Mouse (Mus musculus) urinary bladder, postnatal 36 days (tissue): ENCODE results near the gene Rnf227.

Experiments
- DNase-seq, 2 experiments: peaks; one replicate each; pipeline ENCODE4 v3.0.0; 2022; ENCODE audit warnings: low spot score in 2 of 2, mixed read lengths in 1 of 2

The Rnf227 gene

DNA sequence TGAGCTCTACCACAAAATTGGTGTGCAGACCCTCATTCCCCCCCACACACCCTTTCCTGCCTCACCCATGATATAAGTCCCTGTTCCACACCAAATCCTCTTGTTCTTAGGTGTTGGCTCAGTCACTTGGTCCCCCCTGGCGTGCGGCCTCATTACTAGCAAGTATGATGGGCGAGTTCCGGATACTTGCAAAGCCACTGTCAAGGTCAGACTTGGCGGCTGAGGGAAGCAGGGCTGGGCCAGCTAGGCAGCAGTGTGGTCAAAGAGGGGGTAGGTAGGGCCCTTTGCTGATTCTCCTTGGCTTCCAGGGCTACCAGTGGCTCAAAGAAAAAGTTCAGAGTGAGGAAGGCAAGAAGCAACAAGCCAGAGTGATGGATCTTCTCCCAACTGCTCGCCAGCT lies 9.1 kb upstream of the Rnf227 start:
- DNase-seq: no peak

DNA sequence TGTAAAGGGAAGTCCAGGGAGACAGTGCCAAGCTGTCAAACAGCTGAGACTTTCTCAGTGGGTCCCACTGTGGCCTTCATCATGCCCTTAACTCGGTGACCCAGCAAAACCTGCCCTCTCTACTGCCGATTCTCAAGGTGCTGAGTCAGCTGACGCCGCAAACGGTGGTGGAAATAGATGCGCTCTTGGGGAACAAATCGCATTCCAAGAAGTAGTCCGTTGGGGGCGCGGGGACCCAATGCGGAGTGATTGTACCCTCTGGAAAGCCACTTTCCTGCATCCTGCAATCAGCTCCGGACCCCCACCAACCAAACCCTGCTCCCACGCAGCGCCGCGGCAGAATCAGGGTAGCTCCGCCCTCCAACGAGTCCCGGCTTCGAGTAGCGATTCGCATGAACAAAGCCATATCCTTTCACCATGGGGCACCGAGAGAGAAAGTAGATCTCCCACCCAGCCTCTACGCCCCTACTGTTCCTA lies 8.3 kb upstream of the Rnf227 start:
- peak; percentile 67 to 72 for DNase-seq

DNA sequence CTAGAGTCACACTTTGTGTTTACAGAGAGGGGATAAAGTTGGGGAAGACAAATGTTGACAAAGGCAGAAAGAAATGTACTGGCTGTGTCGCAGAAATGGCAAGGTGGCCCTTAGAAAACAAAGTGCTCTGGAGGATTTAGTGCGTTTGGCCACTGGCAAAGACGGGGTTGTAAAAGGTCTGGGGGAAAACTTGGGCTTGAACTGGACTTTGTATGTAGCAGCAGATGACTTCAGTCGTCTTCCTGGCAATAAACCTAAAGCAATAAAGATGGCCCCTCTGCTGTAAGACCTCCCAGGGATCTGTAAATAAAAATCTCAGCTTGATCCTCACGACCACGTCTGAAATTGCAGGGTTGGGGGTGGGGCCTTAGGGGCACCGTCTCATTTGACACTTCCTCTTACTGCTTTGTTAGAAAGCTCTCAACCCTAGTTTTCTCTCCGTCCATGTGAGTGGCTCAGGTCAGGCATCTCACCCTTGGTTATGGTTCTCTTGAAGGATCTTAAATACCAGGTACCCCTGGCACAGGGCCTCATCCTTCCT lies 7.5 kb upstream of the Rnf227 start:
- no peak for DNase-seq

DNA sequence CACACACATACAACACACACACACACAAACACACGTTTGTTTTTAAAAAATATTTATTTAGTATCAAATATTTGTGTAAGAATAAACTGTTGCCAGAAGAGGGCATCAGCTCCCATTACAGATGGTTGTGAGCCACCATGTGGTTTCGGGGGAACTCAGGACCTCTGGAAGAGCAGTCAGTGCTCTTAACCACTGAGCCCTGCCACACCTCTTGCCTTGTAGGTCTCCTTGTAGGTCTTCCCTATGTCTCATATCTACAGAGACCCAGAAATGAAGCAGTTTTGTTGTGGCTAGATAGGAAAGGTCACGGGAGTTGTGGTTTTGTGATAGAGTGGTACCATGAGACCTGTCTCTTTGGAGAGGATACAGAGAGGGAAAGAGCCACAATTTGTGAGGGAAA lies 6.3 kb upstream of the Rnf227 start:
- DNase-seq: no peak

DNA sequence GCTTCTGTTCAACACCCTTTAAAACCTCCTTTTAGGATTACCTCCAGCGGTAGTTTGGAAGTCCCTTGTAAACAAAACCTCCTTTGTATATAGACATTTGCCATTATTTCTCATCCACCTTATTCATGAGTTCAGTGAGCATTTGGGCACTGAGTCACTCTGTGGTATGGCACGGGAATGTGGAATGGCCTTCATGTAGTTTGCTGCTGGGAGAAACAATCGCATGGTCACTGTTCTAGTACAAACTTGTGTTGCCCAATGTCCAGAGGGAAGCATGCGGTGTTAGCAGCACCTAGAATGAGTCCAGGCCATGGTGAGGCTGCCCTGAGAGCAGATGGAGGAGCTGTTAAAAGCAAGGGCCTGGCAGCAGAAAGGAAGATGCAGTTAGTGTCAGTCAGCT lies 5.5 kb upstream of the Rnf227 start:
- DNase-seq: no peak

DNA sequence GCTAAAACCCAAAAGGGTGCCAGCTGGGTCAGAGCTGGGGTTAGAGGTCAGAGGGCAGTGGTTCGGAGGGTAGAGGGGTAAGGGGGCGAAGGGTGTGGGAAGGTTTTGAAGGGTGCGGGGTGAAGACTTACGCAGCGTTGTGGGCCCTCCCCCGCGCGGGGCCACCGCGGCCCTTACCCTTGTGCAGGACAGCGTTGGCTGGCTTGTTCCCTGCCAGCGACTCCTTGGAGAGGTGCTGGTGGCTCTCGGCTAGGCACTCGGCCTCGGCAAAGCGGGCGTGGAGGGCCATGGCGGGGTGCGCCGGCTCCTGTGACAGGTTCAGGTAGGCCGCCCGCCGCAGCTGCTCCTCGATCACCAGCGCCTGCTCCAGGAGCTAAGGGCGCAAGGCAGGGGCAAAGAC lies 6.2 kb downstream of the Rnf227 start:
- DNase-seq: no peak

DNA sequence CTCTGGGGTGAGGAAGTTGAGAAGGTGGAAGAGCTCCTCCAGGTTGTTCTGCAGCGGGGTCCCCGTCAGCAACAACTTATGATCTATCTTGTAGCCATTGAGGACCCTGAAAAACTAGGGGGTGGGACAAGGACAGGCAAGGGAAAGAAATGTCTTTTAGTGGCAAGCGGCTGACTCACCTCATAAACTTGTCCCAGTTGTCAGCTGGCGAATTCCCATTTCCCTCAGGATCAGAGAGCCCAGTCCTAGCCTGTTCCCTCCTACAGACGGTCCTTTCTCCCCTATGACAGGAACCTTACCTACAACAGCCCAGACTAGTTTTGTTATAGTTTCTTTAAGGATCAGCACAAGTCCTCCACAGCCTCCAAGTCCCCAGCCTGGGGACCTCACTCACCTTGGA lies 16.3 kb downstream of the Rnf227 start:
- DNase-seq: no peak

DNA sequence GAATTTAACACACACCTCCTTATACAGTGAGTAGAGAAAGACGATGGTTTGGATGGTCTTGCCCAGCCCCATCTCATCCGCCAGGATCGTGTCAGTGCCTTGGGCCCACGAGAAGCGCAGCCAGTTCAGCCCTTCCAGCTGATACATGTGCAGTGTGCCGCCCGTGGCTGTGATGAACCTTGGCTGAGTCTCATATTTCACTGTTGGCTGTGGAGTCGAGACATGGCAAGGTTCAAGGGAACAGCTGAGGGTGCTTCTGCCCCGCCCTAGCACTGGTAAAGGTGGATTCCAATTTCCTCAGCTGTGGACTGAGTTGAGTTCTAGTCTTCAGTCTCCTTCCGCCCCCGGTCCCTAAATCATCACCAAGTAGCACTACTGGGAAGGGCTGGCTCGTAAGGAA lies 17.4 kb downstream of the Rnf227 start:
- DNase-seq: no peak

DNA sequence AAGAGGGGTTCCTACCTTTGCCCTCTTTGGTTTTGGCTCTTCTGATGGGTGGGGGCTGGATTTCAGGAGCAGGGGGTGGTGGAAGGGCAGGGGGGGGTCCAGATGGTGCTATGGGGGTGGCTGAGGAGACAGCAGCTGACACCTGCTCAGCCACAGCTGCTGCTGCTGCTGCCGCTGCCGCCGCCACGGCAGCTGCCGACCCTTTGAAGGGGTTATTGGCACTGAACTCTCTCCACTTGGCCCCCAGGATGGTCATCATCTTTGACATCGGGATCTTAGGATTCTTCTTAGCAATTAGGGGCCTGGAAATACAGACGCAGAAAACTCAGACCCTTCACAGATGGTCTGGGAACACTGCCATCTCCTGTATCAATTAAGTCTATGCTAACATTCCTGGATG lies 21.8 kb downstream of the Rnf227 start:
- no peak for DNase-seq

DNA sequence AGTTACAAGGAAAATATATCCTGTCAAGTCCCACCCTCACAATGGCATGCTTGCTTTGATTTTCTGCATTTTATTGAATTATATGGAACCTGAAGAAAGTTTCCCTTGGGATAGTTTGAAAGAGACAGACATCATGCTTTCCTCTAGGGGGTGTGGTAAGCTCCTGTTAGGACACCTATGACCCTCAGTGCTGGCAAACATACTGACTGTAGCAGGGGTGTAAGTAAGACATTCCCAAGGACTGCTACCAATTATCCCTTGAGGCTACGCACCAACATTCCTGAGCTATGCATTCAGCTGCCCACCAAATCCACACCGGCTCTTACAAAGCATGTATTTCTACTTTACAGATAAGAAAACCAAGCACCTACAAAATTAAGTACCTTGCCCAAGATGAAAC lies 22.2 kb downstream of the Rnf227 start:
- DNase-seq: no peak

DNA sequence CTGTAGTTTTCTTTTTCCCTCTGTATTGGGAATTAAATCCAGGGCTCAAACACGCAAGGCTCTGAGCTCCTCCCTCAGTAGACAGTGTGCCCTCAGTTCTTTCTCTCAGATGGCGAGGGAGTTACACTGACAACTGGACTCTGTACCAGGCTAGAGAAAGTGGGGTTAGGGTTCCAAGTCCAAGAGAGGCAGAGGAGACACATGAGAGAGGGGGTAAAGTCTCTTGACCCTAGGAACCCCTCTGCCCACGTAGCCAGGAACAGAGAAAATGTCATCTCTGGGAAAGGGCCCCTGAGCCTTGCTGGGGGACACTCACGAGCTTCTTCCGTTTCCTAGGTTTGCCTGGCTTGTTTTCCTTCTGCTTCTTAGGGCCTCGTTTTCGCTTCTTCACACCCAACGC lies 24.1 kb downstream of the Rnf227 start:
- no peak for DNase-seq

DNA sequence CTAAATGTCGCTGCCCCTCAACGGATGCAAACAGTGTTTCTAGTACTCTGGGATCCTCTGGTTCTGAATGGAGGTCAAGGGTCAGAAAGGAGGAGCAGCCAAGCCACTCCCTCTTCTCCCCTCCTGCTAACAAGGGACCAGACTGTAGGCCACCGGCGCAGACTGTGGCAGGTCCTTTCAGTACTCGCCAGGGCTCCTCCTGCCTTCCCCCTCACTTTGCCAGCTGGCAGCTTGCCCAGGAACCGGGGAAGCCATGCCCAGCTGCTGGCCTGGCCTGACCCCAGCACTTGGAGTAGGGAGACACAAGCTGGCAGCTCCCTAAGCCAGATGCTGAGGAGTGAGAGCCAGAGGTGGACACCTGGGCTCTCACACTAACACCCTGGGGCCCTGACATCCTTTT lies 24.6 kb downstream of the Rnf227 start:
- DNase-seq: peak; percentile 86 to 94

DNA sequence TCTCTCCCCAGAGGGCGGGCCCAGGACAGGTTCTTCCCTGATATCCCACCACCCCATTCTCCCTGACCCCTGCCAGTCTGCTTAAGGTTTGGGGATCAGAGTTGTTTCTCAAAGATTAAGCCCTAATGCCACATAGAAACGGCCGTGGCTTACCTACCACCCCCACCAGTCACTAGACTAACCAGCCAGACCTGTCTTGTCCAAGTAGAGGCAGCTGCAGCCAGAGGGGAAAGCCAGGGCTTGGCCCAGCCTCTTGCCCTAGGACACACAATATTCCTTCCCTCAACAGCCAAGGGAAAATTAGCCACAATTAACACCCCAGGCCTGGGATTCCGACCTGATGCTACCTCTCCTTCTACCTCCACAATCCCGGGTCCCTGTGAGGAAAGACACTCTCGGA lies 25.5 kb downstream of the Rnf227 start:
- peak; percentile 47 to 64 for DNase-seq

DNA sequence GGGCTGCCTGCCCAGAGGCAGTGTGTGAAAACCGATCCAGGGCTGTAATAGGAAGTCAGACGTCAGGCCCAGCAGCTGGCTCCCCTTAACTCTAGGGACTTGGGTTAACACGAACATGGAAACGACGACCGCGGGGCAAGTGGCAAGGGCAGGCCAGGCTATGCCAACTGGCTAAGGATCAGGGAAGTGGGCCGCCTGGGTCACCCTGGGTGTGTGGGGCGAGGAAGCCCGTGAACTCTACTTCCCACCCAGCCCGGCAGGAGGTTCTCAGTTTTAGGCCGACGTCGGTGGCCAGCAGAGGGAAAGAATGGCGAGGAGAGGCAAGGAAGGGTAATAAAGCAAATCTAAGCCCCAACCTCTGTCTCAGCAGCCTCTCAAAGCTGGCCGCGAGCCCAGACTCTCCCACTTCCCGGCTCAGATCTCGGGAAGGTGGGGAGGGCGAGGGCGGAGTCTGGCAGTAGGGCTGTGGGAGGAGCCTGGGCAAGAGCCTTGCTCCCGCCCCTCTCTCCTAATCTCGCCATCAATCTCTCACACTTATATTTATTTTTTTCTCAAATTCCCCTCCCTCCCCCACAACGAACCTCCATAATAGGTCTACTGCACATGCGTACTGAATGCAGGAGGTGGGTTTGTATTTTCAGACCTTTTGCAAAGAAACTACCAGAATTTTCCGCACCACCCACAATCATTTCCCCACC lies 26.0 kb downstream of the Rnf227 start:
- peak; percentile 90 to 97 for DNase-seq

DNA sequence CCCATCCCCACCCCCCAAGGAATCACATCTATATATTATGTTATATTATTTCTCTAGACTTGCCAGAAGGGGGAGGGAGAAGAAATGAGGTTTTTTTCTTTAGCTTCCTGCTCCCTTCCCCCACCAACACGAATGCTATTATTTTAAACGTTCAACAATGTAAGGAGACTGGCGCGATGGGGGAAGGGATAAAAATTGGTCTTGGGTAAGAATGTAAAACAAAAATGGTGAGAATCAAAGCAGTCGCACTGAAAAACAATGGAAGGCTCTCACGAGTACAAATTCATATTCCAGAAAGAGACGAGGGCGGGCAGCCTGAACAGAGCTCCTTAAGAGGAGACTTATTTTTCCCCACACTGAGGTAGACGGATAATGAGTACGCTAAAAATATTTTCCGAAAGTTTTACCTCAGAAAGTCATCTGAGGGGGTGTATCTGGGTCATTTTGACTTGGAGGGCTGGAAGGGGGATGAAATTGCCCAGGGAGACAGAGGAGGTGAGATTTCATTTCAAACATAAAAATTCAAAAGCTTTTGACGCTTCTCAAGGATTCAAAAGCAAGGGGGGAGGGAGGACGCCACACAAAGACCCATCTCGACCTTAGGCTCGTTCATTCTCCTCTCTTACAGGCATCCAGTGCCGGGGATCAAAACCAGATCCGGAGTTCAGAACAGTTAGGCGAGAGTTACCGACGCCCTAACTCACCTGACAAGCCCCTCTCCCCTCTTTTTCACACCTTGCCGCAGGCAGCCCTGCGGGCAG lies 26.8 kb downstream of the Rnf227 start:
- DNase-seq: peak; percentile 20 to 21

DNA sequence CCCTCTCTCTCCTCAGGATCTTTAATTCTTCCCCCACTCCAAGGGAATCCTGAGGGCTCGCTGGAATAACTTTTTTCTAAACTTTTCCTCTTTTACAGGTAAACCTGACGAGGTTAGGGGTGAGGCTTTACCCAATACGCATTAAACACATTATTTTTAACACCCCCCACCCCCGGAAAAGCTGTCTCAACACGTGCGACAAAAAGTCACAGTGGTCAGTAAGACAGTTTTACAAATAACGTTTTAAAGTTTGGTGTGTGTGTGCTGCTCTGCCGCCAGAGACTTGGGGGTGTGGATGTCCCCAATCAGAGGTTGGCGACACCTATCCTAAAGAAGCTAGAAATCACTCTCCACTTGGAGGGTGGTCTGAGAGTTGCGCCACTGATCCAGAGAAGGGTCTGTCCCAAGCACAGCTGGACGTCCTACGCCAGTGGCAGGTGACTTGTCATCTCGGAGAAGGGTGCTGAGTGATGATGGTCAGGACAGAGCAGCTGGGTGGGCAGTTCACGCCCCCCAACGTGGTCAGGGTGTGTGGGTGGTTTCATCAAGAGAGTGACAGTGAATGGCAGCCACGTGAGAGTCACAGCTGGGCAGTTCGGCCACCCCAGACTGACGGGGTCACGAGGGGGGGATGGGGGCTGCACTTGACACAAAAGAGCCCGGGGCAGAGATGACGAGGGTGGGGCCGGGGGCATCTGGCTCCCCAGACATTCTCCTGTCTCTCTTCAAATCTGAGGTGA lies 27.5 kb downstream of the Rnf227 start:
- DNase-seq: peak; percentile 11 to 13

DNA sequence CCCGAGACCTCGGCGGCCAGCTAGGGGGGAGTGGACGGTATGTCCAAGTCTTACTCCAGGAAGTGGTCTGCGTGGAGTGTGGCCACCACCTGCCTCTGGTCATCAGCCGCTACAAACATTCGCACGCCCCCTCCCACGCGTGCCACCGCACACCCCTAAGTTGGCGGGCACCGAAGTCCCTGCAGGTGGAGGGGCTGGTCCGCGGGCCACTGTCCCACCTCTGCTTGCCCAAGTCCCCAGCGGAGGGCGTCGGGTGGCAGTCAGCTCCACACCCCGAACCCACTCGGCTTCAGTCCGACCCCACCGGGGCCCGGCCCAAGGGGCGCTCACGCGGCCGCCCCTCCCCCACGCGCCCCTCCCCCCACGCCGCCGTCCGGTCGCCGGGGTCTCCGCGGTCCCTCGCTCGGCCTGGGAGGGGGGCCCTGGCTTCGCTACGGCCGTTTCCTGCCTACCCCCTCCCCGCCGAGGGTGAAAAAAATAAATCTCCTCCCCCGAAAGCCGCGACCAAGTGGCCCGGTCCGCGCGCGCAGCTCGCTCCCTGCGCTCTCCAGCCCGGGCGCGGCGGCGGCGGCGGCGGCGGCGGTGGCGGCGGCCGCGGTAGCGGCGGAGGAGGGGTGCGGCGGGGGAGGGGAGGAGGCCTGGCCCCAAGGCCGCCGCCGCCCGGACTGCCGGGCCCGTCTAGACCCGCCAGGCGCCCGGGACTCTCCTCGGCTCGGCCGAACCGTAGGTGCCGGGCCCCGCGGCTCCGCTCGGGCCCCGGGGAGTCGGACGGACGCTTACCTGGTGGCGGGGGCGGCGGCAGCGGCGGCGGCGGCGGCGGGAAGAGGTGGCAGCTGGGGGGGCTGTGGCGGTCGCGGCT lies 28.3 kb downstream of the Rnf227 start:
- DNase-seq: peak; percentile 24 to 30

DNA sequence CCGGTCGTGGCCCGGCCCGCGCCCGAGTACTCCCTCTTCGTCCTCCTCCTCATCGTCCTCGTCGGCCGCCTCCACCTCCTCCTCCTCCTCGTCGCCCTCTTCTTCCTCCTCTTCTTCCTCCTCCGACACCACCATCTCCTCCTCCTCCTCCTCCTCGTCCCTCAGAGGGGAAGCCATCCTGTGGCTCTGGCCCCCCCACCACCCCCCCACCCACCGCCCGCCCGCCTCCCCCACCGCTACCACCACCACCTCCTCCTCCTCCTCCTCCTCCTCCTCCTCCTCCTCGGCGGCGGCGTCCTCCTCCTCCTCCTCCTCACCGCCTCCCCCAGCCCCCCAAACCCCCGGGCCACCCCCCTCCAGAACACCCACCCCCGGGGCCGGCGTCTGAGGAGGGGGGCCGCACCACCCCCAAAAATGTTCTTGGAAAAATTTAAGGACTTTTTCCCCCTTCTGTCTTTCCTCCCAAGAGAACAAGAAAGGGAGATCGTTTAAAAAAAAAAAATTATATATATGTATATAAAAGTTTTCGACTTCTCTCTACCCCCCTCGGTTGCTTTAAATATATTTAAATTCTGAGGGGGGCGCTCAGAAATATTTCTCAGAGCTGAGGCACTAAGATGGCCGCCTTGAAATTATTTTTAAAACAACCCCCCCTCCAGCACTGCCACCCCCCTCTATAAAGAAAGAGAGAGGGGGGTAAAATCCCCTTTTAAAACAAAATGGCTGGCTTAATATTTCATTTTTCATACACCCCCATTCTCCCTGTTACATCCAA lies 29.1 kb downstream of the Rnf227 start, which contains the start of gene Chd3:
Chd3 (minus strand) TSS at position 192 of the 775 bp plus-strand sequence.
- no peak for DNase-seq

DNA sequence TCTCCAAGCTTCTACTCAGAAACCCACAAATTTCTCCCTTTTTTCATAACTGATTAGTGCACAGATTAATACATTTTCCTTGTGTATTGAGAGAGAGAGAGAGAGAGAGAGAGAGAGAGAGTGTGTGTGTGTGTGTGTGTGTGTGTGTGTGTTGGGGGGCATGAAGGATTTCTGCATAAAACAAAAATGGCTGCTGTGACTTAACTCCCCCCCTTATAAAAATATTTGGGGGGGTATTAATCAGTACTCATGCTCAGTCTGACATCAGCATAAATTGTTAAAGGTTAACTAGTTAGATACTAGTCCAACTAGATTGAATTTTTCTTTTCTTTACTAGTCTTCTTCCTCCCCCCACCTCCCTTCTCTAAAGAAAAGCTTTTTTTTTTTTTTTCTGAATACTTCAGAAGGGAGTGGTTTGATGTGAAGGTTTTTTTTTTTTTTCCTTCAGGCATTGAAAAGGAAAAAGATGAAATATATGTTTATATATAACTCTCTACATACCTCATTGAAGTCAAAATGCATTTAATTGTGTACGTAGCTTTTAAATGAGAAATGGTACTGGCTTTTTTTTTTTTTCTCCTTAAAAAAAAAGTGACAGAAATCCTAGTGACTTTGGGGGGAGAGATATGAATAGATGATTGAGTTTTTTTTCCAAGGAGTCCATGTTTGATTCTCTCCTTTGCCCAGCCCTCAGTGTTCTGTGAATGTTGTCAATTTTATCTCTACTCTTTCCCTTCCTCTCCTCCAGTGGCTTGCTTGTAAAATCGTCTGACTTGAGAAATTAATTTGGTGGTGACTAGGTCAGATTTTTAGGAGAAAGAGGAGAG lies 29.9 kb downstream of the Rnf227 start:
- DNase-seq: no peak

DNA sequence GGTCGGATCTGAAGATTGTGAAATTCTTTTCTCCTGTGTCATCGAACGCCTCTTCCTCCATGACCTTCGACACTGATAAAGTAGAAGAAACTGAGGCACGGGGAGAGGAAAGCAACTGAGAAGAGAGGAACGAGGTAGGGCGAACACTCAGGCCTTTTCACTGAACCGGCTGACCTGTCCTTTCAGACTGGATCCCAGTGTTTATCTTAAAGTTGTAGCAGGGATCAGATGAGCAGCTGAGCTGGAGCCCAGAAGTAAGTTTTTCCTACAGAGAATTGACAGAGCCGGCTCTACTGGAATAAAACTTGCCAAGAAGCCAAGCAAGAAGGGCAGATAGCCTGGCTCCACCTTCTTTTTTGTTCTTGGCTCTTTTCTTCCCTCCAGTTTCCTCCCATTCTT lies 30.6 kb downstream of the Rnf227 start:
- no peak for DNase-seq
